Mouse (Mus musculus): ENCODE measurements around the gene Pih1d3. TPM values are rescaled to one million over a fixed set of nuclear protein-coding genes. Genes with fewer than 3 reads are reported as not detected.
A peak's percentile ranks its signal among the peaks of the same experiment; 100 is the strongest.

Gene Pih1d3
- polyA plus RNA-seq (2015; fragmentation: Nextera tagmentation; extraction: Ambion mirVana), result not detected in 2 replicates

DNA sequence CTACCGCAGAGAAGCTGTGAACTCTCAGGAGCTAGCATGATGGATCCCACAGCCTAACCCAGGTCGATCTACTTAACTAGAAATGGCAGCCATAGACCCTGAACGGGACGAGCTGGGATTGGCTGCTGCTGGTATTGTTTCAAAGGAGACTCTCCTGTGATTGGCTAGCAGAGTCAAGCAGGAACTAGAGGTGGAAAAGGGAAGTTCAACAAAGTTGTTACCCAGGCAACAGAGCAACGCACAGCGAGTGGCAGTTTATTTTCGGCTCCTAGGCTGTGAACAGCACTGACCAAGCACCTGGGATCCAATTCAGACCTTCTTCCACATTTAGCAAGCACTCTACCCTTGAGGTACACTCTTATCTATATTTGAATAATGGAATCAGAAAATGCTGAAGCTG is at the start of gene Pih1d3, which contains the start of gene 4931428L18Rik:
Pih1d3 (plus strand) TSS at position 275 of the 400 bp plus-strand sequence.
4931428L18Rik (minus strand) TSS at position 121 of the 400 bp plus-strand sequence.
- Histone ChIP-seq H3K27me3 (0 out of 2 replicates have a peak, but pooled peaks cover 2% of the 10 kb centered on the region), H3K4me1 (no peaks in the 10 kb centered on the region), H3K9ac (no peak within 1 kb of the TSS), H3K4me3 (no peak within 1 kb of the TSS), H3K4me2 (no peak within 1 kb of the TSS), H3K36me3 (ENCODE audit: poor library complexity, severe bottlenecking) (no peaks in the 10 kb centered on the region), H3K27ac (no peak within 1 kb of the TSS), H3K9me3 (replicated peaks) (no peaks in the 10 kb centered on the region)
- WGBS, result 90% methylated on average over 7 of the region's 7 CpGs
- no peak for ATAC-seq

GRCm38 (mm10) chr1:31175401-31175800 is 47.2 kb upstream of the Pih1d3 start:
- 78% methylated on average over 3 of the region's 3 CpGs for WGBS
- no peak for ATAC-seq

GRCm38 (mm10) chr1:31176101-31176500 is 46.5 kb upstream of the Pih1d3 start, which contains the start of gene Lgsn:
Gene Lgsn, plus strand, starts transcription at chr1:31176401.
- no peak within 1 kb of the TSS for H3K4me3 ChIP-seq

More at GRCm38 (mm10) chr1:31175401-31175800, 47.2 kb upstream of the Pih1d3 start:
- H3K9me3 ChIP-seq (replicated peaks), result no peaks in the 10 kb centered on the region
- H3K4me3 ChIP-seq, result no peak overlapping the region
- no peaks in the 10 kb centered on the region for H3K36me3 ChIP-seq (ENCODE audit: poor library complexity, severe bottlenecking)
- no peak overlapping the region for H3K9ac ChIP-seq
- no peaks in the 10 kb centered on the region for H3K4me1 ChIP-seq
- H3K4me2 ChIP-seq, result no peak overlapping the region
- H3K27me3 ChIP-seq, result no peaks in the 10 kb centered on the region
- no peak overlapping the region for H3K27ac ChIP-seq

DNA sequence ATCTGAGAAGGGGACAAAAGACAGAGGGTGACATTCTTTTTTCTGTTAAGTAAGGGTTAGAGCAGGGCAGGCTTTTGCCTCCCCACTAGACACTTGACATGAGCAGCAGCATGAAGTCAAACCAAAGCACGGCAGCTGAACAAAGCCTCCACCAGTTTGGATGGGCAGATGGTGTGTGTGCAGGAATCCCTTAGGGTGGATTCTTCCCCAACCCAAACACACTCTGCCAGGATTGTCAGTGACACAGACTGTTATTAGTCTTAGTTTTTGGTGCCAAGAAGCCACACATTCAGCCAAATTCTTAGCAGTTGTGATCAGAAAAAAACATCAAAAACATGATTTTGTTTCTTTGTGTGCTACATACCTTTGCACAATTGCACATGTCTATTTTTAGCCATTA is 44.4 kb upstream of the Pih1d3 start:
- peak; percentile 83 for ATAC-seq
- Histone ChIP-seq H3K4me3 (no peak overlapping the region), H3K4me2 (no peak overlapping the region), H3K27me3 (no peaks in the 10 kb centered on the region), H3K9me3 (replicated peaks) (no peaks in the 10 kb centered on the region), H3K27ac (no peak overlapping the region), H3K9ac (no peak overlapping the region), H3K4me1 (no peaks in the 10 kb centered on the region), H3K36me3 (ENCODE audit: poor library complexity, severe bottlenecking) (no peaks in the 10 kb centered on the region)
- WGBS, result 43% methylated on average over 1 of the region's 1 CpGs

More at GRCm38 (mm10) chr1:31176101-31176500, 46.5 kb upstream of the Pih1d3 start, which contains the start of gene Lgsn:
- H3K4me1 ChIP-seq, result no peaks in the 10 kb centered on the region
- no peak within 1 kb of the TSS for H3K27ac ChIP-seq
- no peak for ATAC-seq
- no peak within 1 kb of the TSS for H3K4me2 ChIP-seq
- 76% methylated on average over 5 of the region's 5 CpGs for WGBS
- no peaks in the 10 kb centered on the region for H3K9me3 ChIP-seq (replicated peaks)
- no peaks in the 10 kb centered on the region for H3K36me3 ChIP-seq (ENCODE audit: poor library complexity, severe bottlenecking)
- H3K27me3 ChIP-seq, result no peaks in the 10 kb centered on the region
- no peak within 1 kb of the TSS for H3K9ac ChIP-seq

DNA sequence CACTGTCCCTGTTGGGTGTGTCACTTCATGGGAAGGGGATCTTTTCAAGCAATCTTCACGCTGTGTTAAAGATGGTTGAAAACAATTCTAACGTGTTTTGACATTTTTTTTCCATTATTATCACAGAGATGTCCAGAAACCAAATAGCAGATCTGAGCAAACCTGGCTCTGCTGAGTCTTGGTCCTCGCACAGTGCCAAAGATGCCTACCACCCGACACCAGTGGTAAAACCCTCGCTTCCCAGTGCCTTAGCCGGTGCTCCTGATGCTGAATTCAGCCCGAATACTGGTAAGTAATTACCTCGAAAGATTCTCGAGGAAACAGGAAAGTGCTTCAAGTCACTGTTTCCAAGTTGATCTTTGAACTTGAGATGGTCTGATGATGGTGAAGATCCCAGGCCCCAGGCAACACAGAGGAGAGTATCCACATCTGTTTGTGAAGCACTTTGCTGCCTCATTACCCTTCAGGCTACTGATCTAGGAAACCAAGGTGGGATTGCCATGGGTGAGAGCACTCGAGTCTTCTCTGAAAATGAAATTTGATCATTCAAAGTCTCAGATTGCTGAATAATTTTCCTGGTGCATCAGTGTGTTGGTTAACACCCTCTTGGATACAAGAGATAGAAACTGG is 32.3 kb upstream of the Pih1d3 start:
- Histone ChIP-seq H3K9me3 (replicated peaks) (no peaks in the 10 kb centered on the region), H3K27me3 (no peaks in the 10 kb centered on the region), H3K4me1 (no peaks in the 10 kb centered on the region), H3K36me3 (ENCODE audit: poor library complexity, severe bottlenecking) (no peaks in the 10 kb centered on the region), H3K4me2 (no peak overlapping the region), H3K9ac (no peak overlapping the region), H3K4me3 (no peak overlapping the region), H3K27ac (no peak overlapping the region)
- WGBS, result 87% methylated on average over 10 of the region's 10 CpGs
- no peak for ATAC-seq

DNA sequence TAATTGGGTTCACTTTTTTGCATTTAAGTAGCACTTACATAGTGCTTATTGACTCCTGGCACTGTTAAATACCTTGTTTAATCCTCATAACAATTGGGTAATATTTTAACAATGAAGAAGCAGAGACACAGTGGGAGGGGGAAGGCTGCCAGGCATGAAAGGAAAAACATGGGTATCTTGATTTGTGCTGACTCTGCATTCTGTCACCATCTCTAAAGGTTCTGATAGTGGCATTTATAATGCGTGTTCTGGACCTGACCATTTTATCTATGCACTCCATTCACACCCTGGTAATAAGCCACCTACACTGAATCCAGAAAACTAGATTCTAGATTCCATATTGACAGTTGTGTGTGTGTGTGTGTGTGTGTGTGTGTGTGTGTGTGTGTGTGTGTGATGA is 27.0 kb upstream of the Pih1d3 start:
- H3K4me1 ChIP-seq, result no peaks in the 10 kb centered on the region
- no peaks in the 10 kb centered on the region for H3K27me3 ChIP-seq
- ATAC-seq, result no peak
- no peak overlapping the region for H3K27ac ChIP-seq
- H3K4me3 ChIP-seq, result no peak overlapping the region
- no peak overlapping the region for H3K9ac ChIP-seq
- no peaks in the 10 kb centered on the region for H3K36me3 ChIP-seq (ENCODE audit: poor library complexity, severe bottlenecking)
- no peak overlapping the region for H3K4me2 ChIP-seq
- WGBS, result 82% methylated on average over 1 of the region's 1 CpGs
- no peaks in the 10 kb centered on the region for H3K9me3 ChIP-seq (replicated peaks)

DNA sequence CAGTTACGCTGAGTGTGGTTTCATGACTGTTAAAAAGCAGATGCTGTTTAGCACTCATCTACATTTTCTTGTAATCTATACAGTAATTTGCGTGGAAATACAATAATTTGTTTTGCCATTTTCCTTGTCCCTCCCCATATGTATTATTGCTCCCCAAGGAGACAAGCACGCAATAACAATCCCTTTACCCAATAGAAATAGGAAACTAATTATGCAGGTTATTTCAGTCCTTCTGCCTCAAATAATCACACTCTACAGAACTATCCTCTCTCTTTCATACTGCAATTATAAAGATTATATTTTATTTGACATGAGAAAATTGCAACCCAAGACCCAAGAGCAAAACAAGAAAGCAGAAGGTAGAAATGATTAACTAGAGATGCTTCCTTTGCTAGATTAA is 25.7 kb upstream of the Pih1d3 start:
- no peaks in the 10 kb centered on the region for H3K27me3 ChIP-seq
- no peak overlapping the region for H3K4me3 ChIP-seq
- H3K4me2 ChIP-seq, result no peak overlapping the region
- H3K9me3 ChIP-seq (replicated peaks), result no peaks in the 10 kb centered on the region
- no peak for ATAC-seq
- no peaks in the 10 kb centered on the region for H3K36me3 ChIP-seq (ENCODE audit: poor library complexity, severe bottlenecking)
- no peaks in the 10 kb centered on the region for H3K4me1 ChIP-seq
- no peak overlapping the region for H3K9ac ChIP-seq
- 90% methylated on average over 3 of the region's 3 CpGs for WGBS
- no peak overlapping the region for H3K27ac ChIP-seq

GRCm38 (mm10) chr1:31203771-31204170 is 18.9 kb upstream of the Pih1d3 start:
- Histone ChIP-seq H3K4me2 (no peak overlapping the region), H3K4me1 (no peaks in the 10 kb centered on the region), H3K9me3 (replicated peaks) (no peaks in the 10 kb centered on the region), H3K4me3 (no peak overlapping the region), H3K9ac (no peak overlapping the region), H3K27me3 (no peaks in the 10 kb centered on the region), H3K36me3 (ENCODE audit: poor library complexity, severe bottlenecking) (no peaks in the 10 kb centered on the region), H3K27ac (no peak overlapping the region)
- ATAC-seq, result no peak
- WGBS, result 93% methylated on average over 10 of the region's 10 CpGs

GRCm38 (mm10) chr1:31205346-31205745 is 17.3 kb upstream of the Pih1d3 start:
- Histone ChIP-seq H3K4me1 (no peaks in the 10 kb centered on the region), H3K9ac (no peak overlapping the region), H3K9me3 (replicated peaks) (no peaks in the 10 kb centered on the region), H3K4me2 (no peak overlapping the region), H3K36me3 (ENCODE audit: poor library complexity, severe bottlenecking) (no peaks in the 10 kb centered on the region), H3K27me3 (no peaks in the 10 kb centered on the region), H3K27ac (no peak overlapping the region), H3K4me3 (no peak overlapping the region)
- 68% methylated on average over 7 of the region's 7 CpGs for WGBS
- ATAC-seq, result no peak; the same call in 1 of the 2 replicates

- Histone ChIP-seq H3K27ac (no peak overlapping the region), H3K4me2 (no peak overlapping the region), H3K9ac (no peak overlapping the region), H3K27me3 (no peaks in the 10 kb centered on the region), H3K36me3 (ENCODE audit: poor library complexity, severe bottlenecking) (no peaks in the 10 kb centered on the region), H3K4me1 (no peaks in the 10 kb centered on the region), H3K4me3 (no peak overlapping the region), H3K9me3 (replicated peaks) (no peaks in the 10 kb centered on the region)
- ATAC-seq, result no peak
- WGBS, result 68% methylated on average over 3 of the region's 3 CpGs
Measured at GRCm38 (mm10) chr1:31205770-31206169, 16.9 kb upstream of the Pih1d3 start.

GRCm38 (mm10) chr1:31210144-31210543 is 12.5 kb upstream of the Pih1d3 start:
- no peaks in the 10 kb centered on the region for H3K36me3 ChIP-seq (ENCODE audit: poor library complexity, severe bottlenecking)
- under 1% methylated on average over 5 of the region's 5 CpGs for WGBS
- no peak overlapping the region for H3K4me3 ChIP-seq
- ATAC-seq, result peak; percentile 85
- H3K4me2 ChIP-seq, result no peak overlapping the region
- H3K9me3 ChIP-seq (replicated peaks), result no peaks in the 10 kb centered on the region
- no peaks in the 10 kb centered on the region for H3K4me1 ChIP-seq
- no peak overlapping the region for H3K27ac ChIP-seq
- no peaks in the 10 kb centered on the region for H3K27me3 ChIP-seq
- H3K9ac ChIP-seq, result no peak overlapping the region

- Histone ChIP-seq H3K27me3 (no peaks in the 10 kb centered on the region), H3K36me3 (ENCODE audit: poor library complexity, severe bottlenecking) (no peaks in the 10 kb centered on the region), H3K9ac (no peak overlapping the region), H3K4me3 (no peak overlapping the region), H3K9me3 (replicated peaks) (no peaks in the 10 kb centered on the region), H3K4me2 (no peak overlapping the region), H3K27ac (no peak overlapping the region), H3K4me1 (no peaks in the 10 kb centered on the region)
- no peak for ATAC-seq
- WGBS, result 88% methylated on average over 1 of the region's 1 CpGs
Measured at GRCm38 (mm10) chr1:31214831-31215230, 7.8 kb upstream of the Pih1d3 start.
